Mouse (Mus musculus): Measurements from ENCODE around the gene Cdk17. TPM values are rescaled to one million over a fixed set of nuclear protein-coding genes. Genes with fewer than 3 reads are reported as not detected.

Cdk17 gene
- polyA plus RNA-seq, 2 experiments: 10.5 to 12.9 TPM

- Histone ChIP-seq H3K9me3 (ENCODE audit: control insufficient read depth, low read length) (no peaks in the 10 kb centered on the region), H3K27ac (no peak overlapping the region), H3K4me1 (replicated peaks; ENCODE audit: control insufficient read depth in 2 of 2, insufficient read depth in 2 of 2, low read length in 1 of 2) (no peaks in the 10 kb centered on the region), H3K9ac (replicated peaks) (no peak overlapping the region), H3K4me2 (ENCODE audit: low read depth) (no peak overlapping the region), H3K27me3 (ENCODE audit: control insufficient read depth, insufficient read depth, low read length) (no peaks in the 10 kb centered on the region), H3K4me3 (ENCODE audit: insufficient read depth in 1 of 2, low read depth in 2 of 2, low read length in 2 of 2) (no peak overlapping the region), H3K36me3 (replicated peaks; ENCODE audit: control insufficient read depth, insufficient read depth, low read depth) (peaks cover 6% of the 10 kb centered on the region)
- WGBS (ENCODE audit: insufficient replicate concordance): 86% methylated on average over 8 of the region's 8 CpGs
- TF ChIP-seq EP300 (IDR thresholded peaks at IDR 0.05; ENCODE audit: low read depth) (no peak), CTCF (IDR thresholded peaks at IDR 0.05; ENCODE audit: low read depth) (no peak)
- ATAC-seq (ENCODE audit: insufficient read depth) (no peak), DNase-seq (ENCODE audit: low read depth in 3 of 3, low spot score in 3 of 3) (no peak)
Observed at GRCm38 (mm10) chr10:93248416-93248815, 87.7 kb downstream of the Cdk17 start.

DNA sequence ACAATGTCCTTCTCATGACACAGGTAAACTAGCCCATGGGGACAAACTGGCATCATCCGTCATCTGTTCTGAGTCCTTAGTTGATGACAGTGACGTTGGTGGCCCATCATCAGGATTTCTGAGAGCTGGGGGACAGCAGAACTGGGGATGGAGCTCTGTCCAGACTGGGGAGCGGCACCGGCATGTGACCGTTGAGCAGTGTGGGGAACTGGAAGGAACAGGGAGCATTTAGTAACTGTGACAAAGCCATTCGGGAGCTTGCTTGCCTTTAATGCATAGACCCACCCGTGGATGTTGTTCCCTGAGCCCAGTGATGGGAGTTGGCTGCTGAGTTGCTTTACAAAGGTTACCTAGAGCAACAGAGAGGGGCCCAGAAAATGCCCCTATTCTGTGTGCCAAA is 89.2 kb downstream of the Cdk17 start:
- 78% methylated on average over 7 of the region's 7 CpGs for WGBS (ENCODE audit: insufficient replicate concordance)

GRCm38 (mm10) chr10:93250436-93251317 is 90.0 kb downstream of the Cdk17 start:
- WGBS (ENCODE audit: insufficient replicate concordance): 79% methylated on average over 24 of the region's 24 CpGs
- ATAC-seq (ENCODE audit: insufficient read depth) (no peak), DNase-seq (ENCODE audit: low read depth in 3 of 3, low spot score in 3 of 3) (no peak)
- H3K4me2 ChIP-seq (ENCODE audit: low read depth): no peak overlapping the region
- no peak overlapping the region for H3K4me3 ChIP-seq (ENCODE audit: insufficient read depth in 1 of 2, low read depth in 2 of 2, low read length in 2 of 2)
- H3K27me3 ChIP-seq (ENCODE audit: control insufficient read depth, insufficient read depth, low read length): no peaks in the 10 kb centered on the region
- TF ChIP-seq EP300 (IDR thresholded peaks at IDR 0.05; ENCODE audit: low read depth): no peak
- no peak for TF ChIP-seq CTCF (IDR thresholded peaks at IDR 0.05; ENCODE audit: low read depth)
- no peak overlapping the region for H3K27ac ChIP-seq
- H3K4me1 ChIP-seq (replicated peaks; ENCODE audit: control insufficient read depth in 2 of 2, insufficient read depth in 2 of 2, low read length in 1 of 2): no peaks in the 10 kb centered on the region
- no peaks in the 10 kb centered on the region for H3K9me3 ChIP-seq (ENCODE audit: control insufficient read depth, low read length)
- H3K36me3 ChIP-seq (replicated peaks; ENCODE audit: control insufficient read depth, insufficient read depth, low read depth): peaks cover 6% of the 10 kb centered on the region
- no peak overlapping the region for H3K9ac ChIP-seq (replicated peaks)

More for the DNA sequence above, 89.2 kb downstream of the Cdk17 start:
- H3K4me1 ChIP-seq (replicated peaks; ENCODE audit: control insufficient read depth in 2 of 2, insufficient read depth in 2 of 2, low read length in 1 of 2): no peaks in the 10 kb centered on the region
- H3K4me3 ChIP-seq (ENCODE audit: insufficient read depth in 1 of 2, low read depth in 2 of 2, low read length in 2 of 2): no peak overlapping the region
- no peak for TF ChIP-seq CTCF (IDR thresholded peaks at IDR 0.05; ENCODE audit: low read depth)
- DNase-seq (ENCODE audit: low read depth in 3 of 3, low spot score in 3 of 3) (no peak), ATAC-seq (ENCODE audit: insufficient read depth) (no peak)
- no peak overlapping the region for H3K27ac ChIP-seq
- H3K9ac ChIP-seq (replicated peaks): no peak overlapping the region
- H3K4me2 ChIP-seq (ENCODE audit: low read depth): no peak overlapping the region
- H3K9me3 ChIP-seq (ENCODE audit: control insufficient read depth, low read length): no peaks in the 10 kb centered on the region
- H3K36me3 ChIP-seq (replicated peaks; ENCODE audit: control insufficient read depth, insufficient read depth, low read depth): peaks cover 6% of the 10 kb centered on the region
- no peaks in the 10 kb centered on the region for H3K27me3 ChIP-seq (ENCODE audit: control insufficient read depth, insufficient read depth, low read length)

GRCm38 (mm10) chr10:93251426-93251825 is 90.8 kb downstream of the Cdk17 start:
- Histone ChIP-seq H3K4me3 (ENCODE audit: insufficient read depth in 1 of 2, low read depth in 2 of 2, low read length in 2 of 2) (no peak overlapping the region), H3K9me3 (ENCODE audit: control insufficient read depth, low read length) (no peaks in the 10 kb centered on the region), H3K4me2 (ENCODE audit: low read depth) (no peak overlapping the region), H3K27ac (no peak overlapping the region), H3K4me1 (replicated peaks; ENCODE audit: control insufficient read depth in 2 of 2, insufficient read depth in 2 of 2, low read length in 1 of 2) (no peaks in the 10 kb centered on the region), H3K9ac (replicated peaks) (no peak overlapping the region), H3K27me3 (ENCODE audit: control insufficient read depth, insufficient read depth, low read length) (no peaks in the 10 kb centered on the region), H3K36me3 (replicated peaks; ENCODE audit: control insufficient read depth, insufficient read depth, low read depth) (peaks cover 6% of the 10 kb centered on the region)
- 85% methylated on average over 8 of the region's 8 CpGs for WGBS (ENCODE audit: insufficient replicate concordance)
- no peak for DNase-seq (ENCODE audit: low read depth in 3 of 3, low spot score in 3 of 3)
- TF ChIP-seq EP300 (IDR thresholded peaks at IDR 0.05; ENCODE audit: low read depth) (no peak), CTCF (IDR thresholded peaks at IDR 0.05; ENCODE audit: low read depth) (no peak)
- no peak for ATAC-seq (ENCODE audit: insufficient read depth)

DNA sequence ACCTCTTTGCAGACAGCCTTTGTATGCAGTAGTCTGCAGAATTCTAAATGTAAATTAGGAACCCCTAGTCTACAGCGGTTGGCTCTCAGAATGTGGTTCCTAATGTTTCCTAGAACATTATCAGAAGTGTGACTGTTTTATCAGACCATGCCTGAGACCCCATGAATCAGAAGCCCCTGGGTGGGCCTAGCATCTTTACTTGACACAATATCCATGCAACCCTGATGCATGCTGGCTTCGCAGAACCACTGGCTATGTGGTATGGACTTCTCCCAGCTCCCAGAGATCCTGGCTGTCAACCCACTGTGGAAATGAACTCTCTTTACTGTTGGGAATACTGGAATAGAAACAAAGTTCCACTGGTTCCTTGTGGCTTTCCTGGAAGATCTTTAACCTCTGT is 92.0 kb downstream of the Cdk17 start:
- Histone ChIP-seq H3K4me3 (ENCODE audit: insufficient read depth in 1 of 2, low read depth in 2 of 2, low read length in 2 of 2) (no peak overlapping the region), H3K4me1 (replicated peaks; ENCODE audit: control insufficient read depth in 2 of 2, insufficient read depth in 2 of 2, low read length in 1 of 2) (no peaks in the 10 kb centered on the region), H3K36me3 (replicated peaks; ENCODE audit: control insufficient read depth, insufficient read depth, low read depth) (peaks cover 6% of the 10 kb centered on the region), H3K27ac (no peak overlapping the region), H3K9me3 (ENCODE audit: control insufficient read depth, low read length) (no peaks in the 10 kb centered on the region), H3K27me3 (ENCODE audit: control insufficient read depth, insufficient read depth, low read length) (no peaks in the 10 kb centered on the region), H3K4me2 (ENCODE audit: low read depth) (no peak overlapping the region), H3K9ac (replicated peaks) (no peak overlapping the region)
- TF ChIP-seq CTCF (IDR thresholded peaks at IDR 0.05; ENCODE audit: low read depth): no peak
- TF ChIP-seq EP300 (IDR thresholded peaks at IDR 0.05; ENCODE audit: low read depth): no peak
- 90% methylated on average over 2 of the region's 2 CpGs for WGBS (ENCODE audit: insufficient replicate concordance)
- ATAC-seq (ENCODE audit: insufficient read depth) (no peak), DNase-seq (ENCODE audit: low read depth in 3 of 3, low spot score in 3 of 3) (no peak)
